Mouse (Mus musculus) E14TG2a.4 (cell line): ENCODE measurements around the gene Gm29666.

Source experiments
- CTCF ChIP-seq: conservative IDR thresholded peaks from 2 replicates; pipeline ENCODE4 v1.5.1; 2014; ENCODE audit warnings: low read length
- POU5F1 ChIP-seq: IDR thresholded peaks from 2 replicates; pipeline ENCODE4 v1.6.1; 2014; ENCODE audit warnings: low read length, borderline replicate concordance

DNA sequence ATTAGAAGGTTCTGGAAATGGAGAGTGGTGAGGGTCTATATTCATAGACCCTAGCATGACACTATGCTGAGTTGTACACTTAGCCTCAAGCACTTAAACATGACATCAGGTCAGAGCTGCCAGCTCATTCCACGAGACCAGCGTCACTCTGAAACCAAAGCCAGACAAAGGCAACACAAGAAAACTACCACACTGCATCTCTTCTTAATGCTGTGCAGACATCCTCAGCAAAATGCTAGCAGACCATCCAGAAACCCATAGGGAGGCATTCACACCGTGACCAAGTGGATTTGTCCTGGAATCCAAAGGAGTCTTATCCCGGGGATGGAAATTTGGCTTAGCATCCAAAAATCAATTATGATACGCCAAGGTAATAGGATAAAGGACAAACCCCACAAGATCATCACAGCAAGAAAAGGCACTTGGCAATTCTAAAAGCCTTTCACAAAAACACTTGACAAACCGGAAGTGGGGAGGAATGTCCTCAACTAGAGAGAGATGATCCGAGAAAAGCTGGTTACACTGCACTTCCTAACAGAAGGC, 15.9 kb downstream of the Gm29666 start:
- TF ChIP-seq CTCF (no peak), POU5F1 (no peak)
